Mouse (Mus musculus): ENCODE measurements around the gene Eef1g. TPM values are rescaled to one million over a fixed set of nuclear protein-coding genes. Genes with fewer than 3 reads are reported as not detected.

Gene Eef1g
- total RNA-seq, 2 experiments from 2014 or later, result 238 to 242 TPM

- no peak for TF ChIP-seq CTCF (conservative IDR thresholded peaks at IDR 0.05)
- DNase-seq (ENCODE audit: low spot score in 2 of 2), result no peak
- H3K4me3 ChIP-seq, result no peak overlapping the region
- no peak overlapping the region for H3K27ac ChIP-seq
Observed at GRCm38 (mm10) chr19:8930771-8931170, 36.1 kb upstream of the Eef1g start.

GRCm38 (mm10) chr19:8936736-8937135, 30.1 kb upstream of the Eef1g start:
- Histone ChIP-seq H3K27ac (no peak overlapping the region), H3K4me3 (no peak overlapping the region)
- DNase-seq (ENCODE audit: low spot score in 2 of 2), result no peak
- no peak for TF ChIP-seq CTCF (conservative IDR thresholded peaks at IDR 0.05)

GRCm38 (mm10) chr19:8940526-8941133, 26.2 kb upstream of the Eef1g start:
- Histone ChIP-seq H3K27ac (no peak overlapping the region; the same call in 1 of the 2 replicates), H3K4me3 (no peak overlapping the region)
- DNase-seq (ENCODE audit: low spot score in 2 of 2), result no peak
- no peak for TF ChIP-seq CTCF (conservative IDR thresholded peaks at IDR 0.05)

- no peak for DNase-seq (ENCODE audit: low spot score in 2 of 2)
- H3K27ac ChIP-seq, result peak overlapping the region; percentile 97
- peak overlapping the region; percentile 89 for H3K4me3 ChIP-seq
- no peak for TF ChIP-seq CTCF (conservative IDR thresholded peaks at IDR 0.05)
Observed at GRCm38 (mm10) chr19:8941136-8941514, 25.7 kb upstream of the Eef1g start.

GRCm38 (mm10) chr19:8941515-8942217, 25.2 kb upstream of the Eef1g start, which contains the start of gene Mta2:
Gene Mta2 (plus strand): TSS chr19:8941875.
- TF ChIP-seq CTCF (conservative IDR thresholded peaks at IDR 0.05), result peak; percentile 37; the same call in 1 of the 2 replicates
- peak; percentile 93 to 95 for DNase-seq (ENCODE audit: low spot score in 2 of 2)
- Histone ChIP-seq H3K27ac (peak within 1 kb of the TSS; percentile 97), H3K4me3 (peak within 1 kb of the TSS; percentile 89)

- H3K4me3 ChIP-seq, result peak overlapping the region; percentile 89
- DNase-seq (ENCODE audit: low spot score in 2 of 2), result peak in 1 of 2 experiments; percentile 46
- H3K27ac ChIP-seq, result peak overlapping the region; percentile 97
- no peak for TF ChIP-seq CTCF (conservative IDR thresholded peaks at IDR 0.05)
Observed at GRCm38 (mm10) chr19:8942276-8942964, 24.4 kb upstream of the Eef1g start.

GRCm38 (mm10) chr19:8943047-8943446, 23.8 kb upstream of the Eef1g start:
- DNase-seq (ENCODE audit: low spot score in 2 of 2), result no peak
- Histone ChIP-seq H3K27ac (no peak overlapping the region), H3K4me3 (peak overlapping the region; percentile 89)
- no peak for TF ChIP-seq CTCF (conservative IDR thresholded peaks at IDR 0.05)

- H3K27ac ChIP-seq, result no peak overlapping the region
Observed at GRCm38 (mm10) chr19:8944062-8944461, 22.8 kb upstream of the Eef1g start.

GRCm38 (mm10) chr19:8944750-8945149, 22.1 kb upstream of the Eef1g start:
- no peak for DNase-seq (ENCODE audit: low spot score in 2 of 2)
- peak overlapping the region; percentile 13 for H3K4me3 ChIP-seq
- TF ChIP-seq CTCF (conservative IDR thresholded peaks at IDR 0.05), result no peak
- 0 out of 2 replicates have a peak overlapping the region, but pooled peaks have one; percentile 8 for H3K27ac ChIP-seq

More at GRCm38 (mm10) chr19:8944062-8944461, 22.8 kb upstream of the Eef1g start:
- H3K4me3 ChIP-seq, result no peak overlapping the region; the same call in 1 of the 2 replicates
- DNase-seq (ENCODE audit: low spot score in 2 of 2), result no peak
- TF ChIP-seq CTCF (conservative IDR thresholded peaks at IDR 0.05), result no peak

- no peak for TF ChIP-seq CTCF (conservative IDR thresholded peaks at IDR 0.05)
- H3K4me3 ChIP-seq, result peak overlapping the region; percentile 13
- DNase-seq (ENCODE audit: low spot score in 2 of 2), result no peak
- 0 out of 2 replicates have a peak overlapping the region, but pooled peaks have one; percentile 8 for H3K27ac ChIP-seq
Observed at GRCm38 (mm10) chr19:8945251-8945650, 21.6 kb upstream of the Eef1g start.

GRCm38 (mm10) chr19:8946929-8947328, 19.9 kb upstream of the Eef1g start:
- no peak for TF ChIP-seq CTCF (conservative IDR thresholded peaks at IDR 0.05)
- Histone ChIP-seq H3K4me3 (no peak overlapping the region), H3K27ac (no peak overlapping the region)
- DNase-seq (ENCODE audit: low spot score in 2 of 2), result no peak

- Histone ChIP-seq H3K27ac (no peak overlapping the region), H3K4me3 (no peak overlapping the region)
- no peak for DNase-seq (ENCODE audit: low spot score in 2 of 2)
- no peak for TF ChIP-seq CTCF (conservative IDR thresholded peaks at IDR 0.05)
Observed at GRCm38 (mm10) chr19:8950190-8950589, 16.7 kb upstream of the Eef1g start.

- no peak overlapping the region for H3K4me3 ChIP-seq
- peak overlapping the region; percentile 93 for H3K27ac ChIP-seq
- DNase-seq (ENCODE audit: low spot score in 2 of 2), result no peak
- TF ChIP-seq CTCF (conservative IDR thresholded peaks at IDR 0.05), result no peak
Observed at GRCm38 (mm10) chr19:8952241-8952640, 14.6 kb upstream of the Eef1g start.

All from layer of hippocampus, adult 2 months (tissue).